Mouse (Mus musculus): Measurements from ENCODE around the gene Gm42791.

Gm42791 gene

GRCm38 (mm10) chr5:148863409-148863808 lies 131.5 kb downstream of the Gm42791 start:
- no peak for DNase-seq

- DNase-seq = no peak
These were observed 132.1 kb downstream of the Gm42791 start for GRCm38 (mm10) chr5:148862853-148863252.

GRCm38 (mm10) chr5:148862136-148862535 lies 132.8 kb downstream of the Gm42791 start:
- no peak for DNase-seq

- no peak for DNase-seq
These were observed 137.4 kb downstream of the Gm42791 start for GRCm38 (mm10) chr5:148857522-148857921.

- DNase-seq = no peak
These were observed 139.9 kb downstream of the Gm42791 start for GRCm38 (mm10) chr5:148855047-148855446.

- no peak for DNase-seq
These were observed 140.8 kb downstream of the Gm42791 start for GRCm38 (mm10) chr5:148854166-148854565.

GRCm38 (mm10) chr5:148849516-148849915 lies 145.4 kb downstream of the Gm42791 start:
- DNase-seq = no peak

- no peak for DNase-seq
These were observed 147.9 kb downstream of the Gm42791 start for GRCm38 (mm10) chr5:148847032-148847431.
